Mouse (Mus musculus): ENCODE data around the gene Itgb1bp1. TPM values are rescaled to one million over a fixed set of nuclear protein-coding genes. Genes with fewer than 3 reads are reported as not detected.

The Itgb1bp1 gene
- polyA plus RNA-seq, 1 experiment, result 21.1 TPM

DNA sequence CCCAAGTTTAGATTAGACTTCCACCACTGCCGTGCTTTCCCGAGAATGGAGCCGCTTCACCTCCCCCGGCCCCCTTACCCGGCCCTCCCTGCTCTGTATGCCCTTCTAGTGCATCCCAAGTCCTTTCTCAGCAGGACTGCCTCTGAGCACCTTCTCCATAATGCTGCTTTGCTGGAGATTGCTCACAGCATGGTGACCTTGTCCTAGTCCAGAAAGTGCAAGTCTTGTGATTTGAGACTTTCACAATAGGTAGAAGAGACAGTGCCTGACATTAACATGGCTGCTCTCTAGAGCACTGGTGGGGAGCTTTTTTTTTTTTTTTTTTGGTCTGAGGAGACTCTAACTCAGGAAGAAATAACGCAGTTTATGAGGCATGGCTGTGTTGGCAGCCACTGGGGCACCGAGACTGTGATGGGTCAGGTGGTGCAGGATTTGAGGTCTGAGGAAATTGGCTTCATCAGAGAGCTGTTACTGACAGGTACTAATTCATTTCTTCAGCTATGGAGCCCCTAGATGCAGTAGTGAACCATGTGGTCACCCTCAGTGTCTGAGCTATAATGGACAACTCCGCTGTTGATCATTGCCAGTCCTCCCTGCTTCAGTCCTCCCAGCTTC is 71.4 kb downstream of the Itgb1bp1 start:
- no peaks in the 10 kb centered on the region for H3K27me3 ChIP-seq (ENCODE audit: control insufficient read depth, insufficient read depth, low read length, poor library complexity, severe bottlenecking)
- no peaks in the 10 kb centered on the region for H3K36me3 ChIP-seq (ENCODE audit: control insufficient read depth, insufficient read depth, low read length, poor library complexity, severe bottlenecking)
- TF ChIP-seq CTCF (IDR thresholded peaks at IDR 0.05; ENCODE audit: low read depth, low read length), result no peak
- TF ChIP-seq POLR2A (IDR thresholded peaks at IDR 0.05; ENCODE audit: insufficient read depth, low read length), result no peak
- TF ChIP-seq EP300 (IDR thresholded peaks at IDR 0.05; ENCODE audit: insufficient read depth, low read depth, low read length), result no peak
- no peak overlapping the region for H3K27ac ChIP-seq (ENCODE audit: insufficient read depth, low read length)
- H3K9ac ChIP-seq (ENCODE audit: low read depth, poor library complexity, severe bottlenecking), result no peak overlapping the region
- H3K4me3 ChIP-seq (ENCODE audit: low read depth, low read length), result no peak overlapping the region
- H3K4me1 ChIP-seq (ENCODE audit: control insufficient read depth, insufficient read depth, low read length), result no peaks in the 10 kb centered on the region
- H3K9me3 ChIP-seq (replicated peaks; ENCODE audit: control insufficient read depth, insufficient read depth, low read length, poor library complexity, severe bottlenecking), result no peaks in the 10 kb centered on the region

DNA sequence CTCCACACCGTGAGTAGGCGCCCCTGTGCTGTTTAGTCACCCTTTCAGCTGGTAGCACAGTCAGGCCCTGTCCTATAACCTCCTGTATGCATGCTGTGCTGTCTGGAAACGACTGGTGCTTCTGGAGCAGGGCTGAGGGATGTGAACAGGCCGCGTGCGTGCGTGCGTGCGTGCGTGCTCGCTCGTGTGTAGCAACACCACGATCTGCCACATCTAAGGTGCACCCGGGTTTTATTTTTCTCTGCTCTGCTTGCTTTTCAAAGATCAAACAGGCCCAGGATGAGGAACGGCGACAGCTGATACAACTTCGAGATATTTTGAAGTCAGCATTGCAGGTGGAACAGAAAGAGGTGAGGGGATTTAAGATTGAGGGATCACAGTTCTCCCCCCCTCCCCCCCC is 73.2 kb downstream of the Itgb1bp1 start:
- Histone ChIP-seq H3K9me3 (replicated peaks; ENCODE audit: control insufficient read depth, insufficient read depth, low read length, poor library complexity, severe bottlenecking) (no peaks in the 10 kb centered on the region), H3K27ac (ENCODE audit: insufficient read depth, low read length) (no peak overlapping the region), H3K4me3 (ENCODE audit: low read depth, low read length) (no peak overlapping the region), H3K4me1 (ENCODE audit: control insufficient read depth, insufficient read depth, low read length) (no peaks in the 10 kb centered on the region), H3K9ac (ENCODE audit: low read depth, poor library complexity, severe bottlenecking) (no peak overlapping the region), H3K36me3 (ENCODE audit: control insufficient read depth, insufficient read depth, low read length, poor library complexity, severe bottlenecking) (no peaks in the 10 kb centered on the region), H3K27me3 (ENCODE audit: control insufficient read depth, insufficient read depth, low read length, poor library complexity, severe bottlenecking) (no peaks in the 10 kb centered on the region)
- TF ChIP-seq EP300 (IDR thresholded peaks at IDR 0.05; ENCODE audit: insufficient read depth, low read depth, low read length), result no peak
- TF ChIP-seq POLR2A (IDR thresholded peaks at IDR 0.05; ENCODE audit: insufficient read depth, low read length), result no peak
- no peak for TF ChIP-seq CTCF (IDR thresholded peaks at IDR 0.05; ENCODE audit: low read depth, low read length)

DNA sequence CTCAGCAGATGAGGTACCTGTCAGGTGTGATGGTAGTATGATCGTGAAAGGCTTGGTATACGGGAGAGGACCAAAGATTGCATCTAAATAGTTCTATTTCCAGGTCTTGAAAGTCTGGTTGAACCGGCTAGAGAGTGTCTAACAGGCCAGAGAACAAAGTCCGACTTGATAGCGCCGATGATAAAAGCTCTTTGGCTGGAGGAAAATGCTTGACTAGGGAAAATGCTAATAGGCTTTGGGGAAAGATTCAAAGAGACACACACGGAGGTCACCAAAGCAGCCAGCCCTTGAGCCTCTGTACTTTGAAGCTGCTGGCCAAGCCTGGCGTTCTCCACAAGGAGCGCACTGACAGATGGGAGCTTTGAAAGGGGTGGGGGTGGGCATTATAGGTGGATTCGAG is 76.8 kb downstream of the Itgb1bp1 start:
- no peaks in the 10 kb centered on the region for H3K36me3 ChIP-seq (ENCODE audit: control insufficient read depth, insufficient read depth, low read length, poor library complexity, severe bottlenecking)

DNA sequence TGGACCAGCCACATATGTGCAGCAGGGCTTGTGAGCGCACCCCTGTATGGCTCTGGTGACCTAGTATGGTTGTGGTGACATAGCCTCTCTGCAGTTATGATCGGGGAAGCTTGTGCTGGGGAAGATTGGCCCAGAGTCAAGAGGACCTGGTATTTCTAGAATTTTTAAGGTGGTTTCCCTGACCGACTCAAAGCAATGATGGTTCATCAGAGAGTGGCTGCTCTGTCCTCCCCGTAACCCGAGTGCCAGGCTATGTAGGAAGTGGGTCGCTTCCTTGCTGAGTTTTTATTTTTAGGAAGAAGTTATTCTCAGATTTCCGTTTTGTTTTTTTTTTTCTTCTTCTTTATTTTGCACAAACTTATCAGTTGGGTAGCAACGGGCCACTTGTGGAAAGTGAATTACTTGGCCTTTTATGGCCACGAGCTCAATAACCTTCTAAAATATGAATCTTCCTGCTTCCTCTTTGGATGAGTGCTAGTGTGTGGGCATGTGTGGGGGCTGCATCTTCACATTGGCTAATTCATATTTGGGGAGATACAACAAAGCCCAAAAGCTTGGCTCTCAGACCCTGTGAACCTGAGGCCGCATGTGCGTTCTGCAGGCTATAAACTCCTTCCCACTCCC is 77.8 kb downstream of the Itgb1bp1 start:
- TF ChIP-seq POLR2A (IDR thresholded peaks at IDR 0.05; ENCODE audit: insufficient read depth, low read length) (no peak), EP300 (IDR thresholded peaks at IDR 0.05; ENCODE audit: insufficient read depth, low read depth, low read length) (no peak), CTCF (IDR thresholded peaks at IDR 0.05; ENCODE audit: low read depth, low read length) (no peak)
- no peaks in the 10 kb centered on the region for H3K4me1 ChIP-seq (ENCODE audit: control insufficient read depth, insufficient read depth, low read length)
- no peak overlapping the region for H3K27ac ChIP-seq (ENCODE audit: insufficient read depth, low read length)
- no peak overlapping the region for H3K9ac ChIP-seq (ENCODE audit: low read depth, poor library complexity, severe bottlenecking)
- no peaks in the 10 kb centered on the region for H3K36me3 ChIP-seq (ENCODE audit: control insufficient read depth, insufficient read depth, low read length, poor library complexity, severe bottlenecking)
- no peaks in the 10 kb centered on the region for H3K9me3 ChIP-seq (replicated peaks; ENCODE audit: control insufficient read depth, insufficient read depth, low read length, poor library complexity, severe bottlenecking)
- no peak overlapping the region for H3K4me3 ChIP-seq (ENCODE audit: low read depth, low read length)
- H3K27me3 ChIP-seq (ENCODE audit: control insufficient read depth, insufficient read depth, low read length, poor library complexity, severe bottlenecking), result no peaks in the 10 kb centered on the region

More for the DNA sequence above, 76.8 kb downstream of the Itgb1bp1 start:
- no peaks in the 10 kb centered on the region for H3K4me1 ChIP-seq (ENCODE audit: control insufficient read depth, insufficient read depth, low read length)
- no peak overlapping the region for H3K4me3 ChIP-seq (ENCODE audit: low read depth, low read length)
- H3K9me3 ChIP-seq (replicated peaks; ENCODE audit: control insufficient read depth, insufficient read depth, low read length, poor library complexity, severe bottlenecking), result no peaks in the 10 kb centered on the region
- TF ChIP-seq EP300 (IDR thresholded peaks at IDR 0.05; ENCODE audit: insufficient read depth, low read depth, low read length), result no peak
- no peak for TF ChIP-seq POLR2A (IDR thresholded peaks at IDR 0.05; ENCODE audit: insufficient read depth, low read length)
- TF ChIP-seq CTCF (IDR thresholded peaks at IDR 0.05; ENCODE audit: low read depth, low read length), result no peak
- no peak overlapping the region for H3K27ac ChIP-seq (ENCODE audit: insufficient read depth, low read length)
- H3K9ac ChIP-seq (ENCODE audit: low read depth, poor library complexity, severe bottlenecking), result no peak overlapping the region
- no peaks in the 10 kb centered on the region for H3K27me3 ChIP-seq (ENCODE audit: control insufficient read depth, insufficient read depth, low read length, poor library complexity, severe bottlenecking)

DNA sequence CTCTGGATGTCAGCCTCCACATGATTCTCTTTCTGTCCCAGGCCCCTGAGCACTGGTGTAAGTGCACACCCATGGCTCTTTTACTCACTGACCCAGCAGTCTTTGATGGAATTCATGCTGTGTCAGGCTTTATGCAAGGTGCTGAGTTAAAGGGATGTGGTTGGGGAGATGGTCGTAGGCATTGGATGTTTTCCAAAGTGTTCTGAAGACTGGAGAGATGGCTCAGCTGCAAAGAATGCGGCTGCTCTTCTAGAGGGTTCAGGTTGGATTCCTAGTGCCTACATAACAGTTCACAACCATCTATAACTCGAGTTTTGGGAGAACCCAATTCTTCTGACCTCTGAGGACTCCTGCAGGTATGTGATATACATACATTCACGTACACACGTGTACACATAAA is 78.7 kb downstream of the Itgb1bp1 start:
- TF ChIP-seq POLR2A (IDR thresholded peaks at IDR 0.05; ENCODE audit: insufficient read depth, low read length), result no peak
- no peak for TF ChIP-seq CTCF (IDR thresholded peaks at IDR 0.05; ENCODE audit: low read depth, low read length)
- TF ChIP-seq EP300 (IDR thresholded peaks at IDR 0.05; ENCODE audit: insufficient read depth, low read depth, low read length), result no peak
- H3K27me3 ChIP-seq (ENCODE audit: control insufficient read depth, insufficient read depth, low read length, poor library complexity, severe bottlenecking), result no peaks in the 10 kb centered on the region
- H3K4me3 ChIP-seq (ENCODE audit: low read depth, low read length), result no peak overlapping the region
- H3K9ac ChIP-seq (ENCODE audit: low read depth, poor library complexity, severe bottlenecking), result no peak overlapping the region
- no peaks in the 10 kb centered on the region for H3K9me3 ChIP-seq (replicated peaks; ENCODE audit: control insufficient read depth, insufficient read depth, low read length, poor library complexity, severe bottlenecking)
- no peak overlapping the region for H3K27ac ChIP-seq (ENCODE audit: insufficient read depth, low read length)
- H3K36me3 ChIP-seq (ENCODE audit: control insufficient read depth, insufficient read depth, low read length, poor library complexity, severe bottlenecking), result no peaks in the 10 kb centered on the region
- no peaks in the 10 kb centered on the region for H3K4me1 ChIP-seq (ENCODE audit: control insufficient read depth, insufficient read depth, low read length)

DNA sequence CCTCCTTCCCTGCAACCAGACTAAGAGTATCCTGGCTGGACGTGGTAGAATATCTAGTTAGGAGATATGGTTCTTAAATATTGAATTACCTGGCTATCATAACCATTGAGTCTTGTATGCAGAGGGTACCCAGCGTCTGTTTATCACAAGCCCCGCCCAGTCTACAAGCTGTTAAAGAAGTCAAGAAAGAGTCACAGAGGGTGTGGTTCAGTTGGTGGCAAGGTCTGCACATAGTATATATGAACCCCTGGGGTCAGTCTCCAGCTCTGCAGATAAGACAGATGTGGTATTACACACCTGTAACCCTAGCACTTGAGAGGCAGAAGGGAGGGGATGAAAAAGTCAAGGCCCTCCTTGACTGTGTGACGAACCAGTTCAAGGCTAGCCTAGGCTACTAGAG is 80.3 kb downstream of the Itgb1bp1 start:
- no peaks in the 10 kb centered on the region for H3K4me1 ChIP-seq (ENCODE audit: control insufficient read depth, insufficient read depth, low read length)
- no peak overlapping the region for H3K4me3 ChIP-seq (ENCODE audit: low read depth, low read length)
- no peak overlapping the region for H3K9ac ChIP-seq (ENCODE audit: low read depth, poor library complexity, severe bottlenecking)
- no peaks in the 10 kb centered on the region for H3K27me3 ChIP-seq (ENCODE audit: control insufficient read depth, insufficient read depth, low read length, poor library complexity, severe bottlenecking)
- TF ChIP-seq EP300 (IDR thresholded peaks at IDR 0.05; ENCODE audit: insufficient read depth, low read depth, low read length) (no peak), POLR2A (IDR thresholded peaks at IDR 0.05; ENCODE audit: insufficient read depth, low read length) (no peak), CTCF (IDR thresholded peaks at IDR 0.05; ENCODE audit: low read depth, low read length) (no peak)
- H3K27ac ChIP-seq (ENCODE audit: insufficient read depth, low read length), result no peak overlapping the region
- H3K36me3 ChIP-seq (ENCODE audit: control insufficient read depth, insufficient read depth, low read length, poor library complexity, severe bottlenecking), result no peaks in the 10 kb centered on the region
- no peaks in the 10 kb centered on the region for H3K9me3 ChIP-seq (replicated peaks; ENCODE audit: control insufficient read depth, insufficient read depth, low read length, poor library complexity, severe bottlenecking)

All from ES-Bruce4 (cell line).